Mouse (Mus musculus) liver, embryonic 14.5 days (tissue): ENCODE data around the gene Adsl. TPM values are rescaled to one million over a fixed set of nuclear protein-coding genes. Genes with fewer than 3 reads are reported as not detected.
"Not testable (repeated sequence)": the region's sequence is repeated elsewhere in the genome, so short reads cannot be mapped to it uniquely, and the experiment has no call there.

ENCODE experiments used
- ATAC-seq: fragments of 200-750 bp; cut with Nextera tagmentation; 2 replicates; pipeline ENCODE4 v1.8.0; 2017; ENCODE audit warnings: moderate number of reproducible peaks, mild to moderate bottlenecking, moderate library complexity; ENCODE audit not compliant: insufficient read depth
- DNase-seq, 3 experiments: peaks; one replicate each; pipeline ENCODE4 v3.0.0-alpha.2; 2012 to 2013; ENCODE audit warnings: low read depth in 3 of 3, low spot score in 3 of 3
- H3K27ac ChIP-seq: fragments of 300-500 bp; sonication (generic); 2 replicates; pipeline ENCODE4 v1.5.1; 2014; ENCODE audit warnings: moderate library complexity, mild to moderate bottlenecking, control low read depth, inconsistent platforms
- H3K27me3 ChIP-seq: fragments of 300-500 bp; sonication (generic); 2 replicates; pipeline ENCODE4 v1.6.1; 2014; ENCODE audit warnings: mild to moderate bottlenecking, low read length, moderate library complexity; ENCODE audit not compliant: control insufficient read depth, insufficient read depth
- H3K36me3 ChIP-seq: fragments of 300-500 bp; sonication (generic); replicated peaks from 2 replicates; pipeline ENCODE4 v1.6.1; 2014; ENCODE audit warnings: low read depth; ENCODE audit not compliant: control insufficient read depth, insufficient read depth
- H3K4me1 ChIP-seq, 2 experiments: fragments of 200-500 bp in 1 of 2; fragments of 300-500 bp in 1 of 2; sonication (generic) in 1 of 2; replicated peaks; 2 replicates each; pipeline ENCODE4 v1.6.1; 2012 to 2014; ENCODE audit warnings: antibody characterized with exemption in 1 of 2, inconsistent platforms in 1 of 2, low read length in 1 of 2; ENCODE audit not compliant: control insufficient read depth in 2 of 2, insufficient read depth in 2 of 2
- H3K4me2 ChIP-seq: fragments of 300-500 bp; sonication (generic); 2 replicates; pipeline ENCODE4 v1.6.1; 2014; ENCODE audit warnings: low read depth, mild to moderate bottlenecking, control low read depth, moderate library complexity
- H3K4me3 ChIP-seq, 2 experiments: fragments of 200-500 bp in 1 of 2; fragments of 300-500 bp in 1 of 2; sonication (generic) in 1 of 2; 2 replicates each; pipeline ENCODE4 v1.5.1; 2012 to 2014; ENCODE audit warnings: low read depth in 2 of 2, low read length in 2 of 2, mild to moderate bottlenecking in 2 of 2, control low read depth in 1 of 2, inconsistent platforms in 1 of 2, moderate library complexity in 1 of 2; ENCODE audit not compliant: insufficient read depth in 1 of 2
- H3K9ac ChIP-seq: fragments of 300-500 bp; sonication (generic); replicated peaks from 2 replicates; pipeline ENCODE4 v1.6.1; 2014; ENCODE audit warnings: mild to moderate bottlenecking, control low read depth, moderate library complexity
- H3K9me3 ChIP-seq: fragments of 300-500 bp; sonication (generic); 2 replicates; pipeline ENCODE4 v1.6.1; 2016; ENCODE audit warnings: low read length, mixed read lengths; ENCODE audit not compliant: control insufficient read depth
- CTCF ChIP-seq: IDR thresholded peaks from 2 replicates; pipeline ENCODE4 v1.5.1; 2016; ENCODE audit warnings: antibody characterized with exemption, low read depth, control low read depth
- EP300 ChIP-seq: IDR thresholded peaks from 2 replicates; pipeline ENCODE4 v1.6.1; 2016; ENCODE audit warnings: antibody characterized with exemption, low read depth
- WGBS: fragments of 180-500 bp; shearing (Covaris S2); extraction: QIAGEN DNeasy Blood & Tissue Kit; methylation state at CpG from one replicate; pipeline ENCODE4 v1.1.7; 2014; ENCODE audit not compliant: insufficient replicate concordance; 5-methylcytosine and 5-hydroxymethylcytosine counted together
- polyA plus RNA-seq, 2 experiments: library from polyadenylated mRNA; depleted of rRNA in 1 of 2; stranded (reverse) in 1 of 2; unstranded in 1 of 2; fragments of >200 nt; fragmentation: Nextera tagmentation in 1 of 2; extraction: Ambion mirVana in 1 of 2; gene quantifications; 2 replicates each; pipeline versions ENCODE4 v1.2.1 to v1.2.3; 2012 to 2014

Gene Adsl
- polyA plus RNA-seq, 2 experiments = 43.8 to 48.2 TPM

GRCm38 (mm10) chr15:80920346-80920745, 27.9 kb upstream of the Adsl start:
- WGBS = 90% methylated on average over 3 of the region's 3 CpGs
- Histone ChIP-seq H3K27me3 (no peaks in the 10 kb centered on the region), H3K27ac (no peak overlapping the region), H3K36me3 (peaks cover 82% of the 10 kb centered on the region), H3K4me3 (no peak overlapping the region), H3K4me2 (no peak overlapping the region), H3K9ac (no peak overlapping the region), H3K9me3 (no peaks in the 10 kb centered on the region), H3K4me1 (no peaks in the 10 kb centered on the region)
- TF ChIP-seq CTCF (no peak), EP300 (no peak)
- ATAC-seq = no peak
- no peak for DNase-seq

- H3K36me3 ChIP-seq = peaks cover 79% of the 10 kb centered on the region
- H3K4me1 ChIP-seq = no peaks in the 10 kb centered on the region
- H3K27me3 ChIP-seq = no peaks in the 10 kb centered on the region
- H3K27ac ChIP-seq = no peak overlapping the region
- no peak overlapping the region for H3K4me2 ChIP-seq
- no peak overlapping the region for H3K4me3 ChIP-seq
- WGBS = 64% methylated on average over 4 of the region's 4 CpGs
- ATAC-seq = no peak
- H3K9ac ChIP-seq = no peak overlapping the region
- H3K9me3 ChIP-seq = no peaks in the 10 kb centered on the region
- no peak for DNase-seq
- TF ChIP-seq EP300 = no peak
- no peak for TF ChIP-seq CTCF
Observed at GRCm38 (mm10) chr15:80921781-80922180, 26.5 kb upstream of the Adsl start.

DNA sequence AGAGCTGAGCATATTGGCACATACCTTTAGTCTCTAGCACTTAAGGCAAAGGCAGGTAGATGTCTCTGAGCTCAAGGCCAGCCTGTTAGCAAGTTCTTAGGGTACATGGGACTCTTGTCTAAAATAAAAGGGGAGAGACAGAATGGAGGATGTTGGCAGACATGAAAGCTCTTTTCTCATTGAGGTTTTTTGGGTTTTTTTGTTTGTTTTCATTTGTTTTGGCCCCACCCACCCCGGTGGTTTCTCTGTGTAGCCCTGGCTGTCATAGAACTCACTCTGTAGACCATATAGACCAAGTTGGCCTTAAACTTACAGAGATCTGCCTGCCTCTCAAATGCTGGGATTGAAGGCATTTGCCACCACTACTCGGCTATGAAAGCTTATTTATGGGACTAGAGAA, 24.1 kb upstream of the Adsl start:
- no peaks in the 10 kb centered on the region for H3K4me1 ChIP-seq
- H3K9ac ChIP-seq = no peak overlapping the region
- H3K36me3 ChIP-seq = peaks cover 77% of the 10 kb centered on the region
- H3K4me3 ChIP-seq = no peak overlapping the region
- DNase-seq (no peak), ATAC-seq (no peak)
- no peak for TF ChIP-seq EP300
- TF ChIP-seq CTCF = no peak
- WGBS = 75% methylated on average over 2 of the region's 2 CpGs
- no peaks in the 10 kb centered on the region for H3K9me3 ChIP-seq
- no peak overlapping the region for H3K27ac ChIP-seq
- H3K4me2 ChIP-seq = no peak overlapping the region
- no peaks in the 10 kb centered on the region for H3K27me3 ChIP-seq

DNA sequence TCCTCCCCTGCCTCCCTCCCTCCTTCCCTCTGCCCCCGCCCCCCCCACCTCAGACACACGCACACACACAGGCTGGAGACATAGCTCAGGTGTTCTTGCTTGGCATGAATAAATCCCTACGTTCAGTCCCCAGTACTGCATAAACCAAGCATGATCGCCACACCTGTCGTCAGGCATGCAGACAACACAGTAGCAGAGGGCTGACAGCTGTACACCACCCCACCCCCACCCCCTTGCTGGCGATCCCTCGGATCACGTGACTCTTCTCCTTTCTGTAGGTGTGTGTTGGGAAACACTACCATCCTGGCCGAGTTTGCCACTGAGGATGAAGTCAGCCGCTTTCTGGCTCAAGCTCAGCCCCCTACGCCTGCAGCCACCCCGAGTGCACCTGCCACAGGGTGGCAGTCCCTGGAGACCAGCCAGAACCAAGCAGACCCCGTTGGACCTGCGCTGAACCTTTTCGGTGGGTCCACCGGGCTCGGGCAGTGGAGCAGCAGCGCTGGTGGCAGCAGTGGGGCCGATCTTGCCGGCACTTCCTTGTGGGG, 19.4 kb upstream of the Adsl start:
- ATAC-seq (peak; percentile 11; the same call in 1 of the 2 replicates), DNase-seq (no peak)
- Histone ChIP-seq H3K27ac (no peak overlapping the region), H3K9ac (no peak overlapping the region), H3K4me2 (no peak overlapping the region), H3K4me1 (peaks cover 0 to 3% of the 10 kb centered on the region in 2 experiments; a peak in 1 of 4 replicates), H3K27me3 (no peaks in the 10 kb centered on the region), H3K9me3 (no peaks in the 10 kb centered on the region), H3K4me3 (no peak overlapping the region), H3K36me3 (peaks cover 66% of the 10 kb centered on the region)
- no peak for TF ChIP-seq CTCF
- no peak for TF ChIP-seq EP300
- 85% methylated on average over 20 of the region's 20 CpGs for WGBS

- H3K27ac ChIP-seq = no peak overlapping the region
- no peak for TF ChIP-seq EP300
- no peak for TF ChIP-seq CTCF
- no peaks in the 10 kb centered on the region for H3K27me3 ChIP-seq
- no peak overlapping the region for H3K9ac ChIP-seq
- H3K9me3 ChIP-seq = no peaks in the 10 kb centered on the region
- no peak overlapping the region for H3K4me2 ChIP-seq
- WGBS = 45% methylated on average over 13 of the region's 16 CpGs
- DNase-seq (no peak), ATAC-seq (peak; percentile 33; the same call in 1 of the 2 replicates)
- H3K4me1 ChIP-seq = peaks cover 0 to 5% of the 10 kb centered on the region in 2 experiments; a peak in 1 of 4 replicates
- no peak overlapping the region for H3K4me3 ChIP-seq
- peaks cover 60% of the 10 kb centered on the region for H3K36me3 ChIP-seq
Observed at GRCm38 (mm10) chr15:80930048-80930571, 18.2 kb upstream of the Adsl start.

DNA sequence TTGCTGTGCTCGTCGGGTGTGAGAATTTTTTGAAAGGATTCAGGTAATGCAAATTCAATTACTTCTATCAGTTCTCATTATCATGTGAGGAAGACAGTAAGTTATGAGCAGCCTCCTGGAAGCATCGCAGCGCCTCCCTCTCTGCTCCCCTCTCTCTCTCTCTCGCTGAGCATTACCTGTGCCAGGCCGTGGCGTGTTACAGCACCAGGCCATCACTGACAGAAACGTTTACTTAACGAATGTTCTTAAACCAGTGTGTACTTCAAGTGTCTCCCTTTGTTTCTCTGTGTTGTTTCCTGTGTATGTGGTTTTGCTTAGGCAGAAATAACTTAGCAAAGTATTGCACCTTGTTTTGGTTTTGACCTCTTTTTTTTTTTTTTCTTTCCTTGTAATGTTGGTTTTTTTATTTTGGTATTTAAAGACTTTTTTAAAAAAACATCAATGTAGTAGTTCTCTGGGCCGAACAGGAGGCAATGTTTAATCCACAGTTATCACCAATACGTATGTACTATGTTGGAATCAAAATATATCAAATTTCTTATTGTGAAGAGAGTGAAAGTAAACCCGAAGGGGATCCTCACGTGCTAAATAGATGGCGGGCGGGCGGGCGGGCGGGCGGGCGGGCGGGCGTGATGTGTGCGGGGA, 17.5 kb upstream of the Adsl start:
- peaks cover 61% of the 10 kb centered on the region for H3K36me3 ChIP-seq
- H3K4me3 ChIP-seq, H3K4me1 ChIP-seq, H3K4me2 ChIP-seq, ATAC-seq, DNase-seq, H3K27ac ChIP-seq, H3K27me3 ChIP-seq, H3K9ac ChIP-seq, H3K9me3 ChIP-seq: not testable (repeated sequence)
- 88% methylated on average over 23 of the region's 23 CpGs for WGBS
